Comparison of ENCODE assay signal across 8 mouse cellular contexts in genomic region chr6:138420536-138420891, GRCm38 (mm10).
DNase-seq lines count a peak whose midpoint lies in the region; ATAC-seq and TF ChIP-seq lines count a peak whose summit lies in the region.

No protein-coding gene starts in this region.

- intact Hi-C loops in heart, postnatal 36 days (cut with DNase I): no loop called here
- intact Hi-C loops in gastrocnemius, postnatal 36 days (cut with DNase I): no loop called here

- WGBS in heart, embryonic 15.5 days: 1% methylated on average over 3 of the region's 3 CpGs
- 0% methylated on average over 3 of the region's 3 CpGs for WGBS in hindbrain, embryonic 11.5 days
- WGBS in midbrain, embryonic 14.5 days: 3% methylated on average over 3 of the region's 3 CpGs

- no peak for TF ChIP-seq CTCF in cortical plate, adult 2 months (IDR thresholded peaks at IDR 0.05; ENCODE audit: extremely low read depth, insufficient read depth, low read length)

- H3K27me3 ChIP-seq in heart, embryonic 15.5 days: no peaks in the 10 kb centered on the region
- H3K27me3 ChIP-seq in hindbrain, embryonic 11.5 days (ENCODE audit: control insufficient read depth, insufficient read depth, low read length): no peaks in the 10 kb centered on the region
- no peaks in the 10 kb centered on the region for H3K27me3 ChIP-seq in midbrain, embryonic 14.5 days (ENCODE audit: control insufficient read depth, insufficient read depth, low read length)

- no peak overlapping the region for H3K27ac ChIP-seq in heart, embryonic 15.5 days
- no peak overlapping the region for H3K27ac ChIP-seq in cortical plate, adult 2 months (ENCODE audit: insufficient read depth, low read length)
- peak overlapping the region; percentile 70 for H3K27ac ChIP-seq in hindbrain, embryonic 11.5 days (ENCODE audit: low read depth, low read length)
- H3K27ac ChIP-seq in midbrain, embryonic 14.5 days (replicated peaks; ENCODE audit: low read depth, low read length): peak overlapping the region; percentile 75

- no peak overlapping the region for H3K9ac ChIP-seq in heart, embryonic 15.5 days
- peak overlapping the region; percentile 7; the same call in 1 of the 2 replicates for H3K9ac ChIP-seq in hindbrain, embryonic 11.5 days (ENCODE audit: low read depth, low read length)
- peak overlapping the region; percentile 55 for H3K9ac ChIP-seq in midbrain, embryonic 14.5 days (replicated peaks; ENCODE audit: low read length)

- H3K4me2 ChIP-seq in heart, embryonic 15.5 days: peak overlapping the region; percentile 87
- H3K4me2 ChIP-seq in hindbrain, embryonic 11.5 days (replicated peaks; ENCODE audit: low read depth, low read length): peak overlapping the region; percentile 68
- peak overlapping the region; percentile 58 for H3K4me2 ChIP-seq in midbrain, embryonic 14.5 days (ENCODE audit: low read length)

- H3K9me3 ChIP-seq in heart, embryonic 15.5 days (replicated peaks): no peaks in the 10 kb centered on the region
- H3K9me3 ChIP-seq in hindbrain, embryonic 11.5 days (ENCODE audit: control insufficient read depth, low read length): no peaks in the 10 kb centered on the region
- H3K9me3 ChIP-seq in midbrain, embryonic 14.5 days (ENCODE audit: control insufficient read depth, low read length): no peaks in the 10 kb centered on the region

- DNase-seq in heart, postnatal 36 days: no peak
- peak; percentile 53 for DNase-seq in hindbrain, embryonic 11.5 days (ENCODE audit: low spot score)
- DNase-seq in midbrain, embryonic 14.5 days: peak; percentile 79
- DNase-seq in gastrocnemius, postnatal 36 days: no peak
- no peak for DNase-seq in thymus, postnatal 4 days
- DNase-seq in spleen, postnatal 4 days (ENCODE audit: low spot score in 2 of 2): no peak

- H3K4me1 ChIP-seq in heart, embryonic 15.5 days (replicated peaks): peaks cover 21% of the 10 kb centered on the region
- H3K4me1 ChIP-seq in cortical plate, adult 2 months (ENCODE audit: control insufficient read depth, insufficient read depth, low read length): peaks cover 2% of the 10 kb centered on the region; the same call in 1 of the 2 replicates
- 0 out of 2 replicates have a peak, but pooled peaks cover 3% of the 10 kb centered on the region for H3K4me1 ChIP-seq in hindbrain, embryonic 11.5 days (replicated peaks; ENCODE audit: control insufficient read depth, insufficient read depth, low read length)
- peaks cover 13% of the 10 kb centered on the region; the same call in 1 of the 2 replicates for H3K4me1 ChIP-seq in midbrain, embryonic 14.5 days (ENCODE audit: control insufficient read depth, insufficient read depth, low read length)

- no peak for TF ChIP-seq POLR2A in cortical plate, adult 2 months (IDR thresholded peaks at IDR 0.05; ENCODE audit: extremely low read depth, insufficient read depth, low read length)

- ATAC-seq in heart, embryonic 15.5 days (replicated peaks; ENCODE audit: insufficient number of reproducible peaks, insufficient read depth, low FRiP score, low read depth): no peak
- peak; percentile 53; the same call in 1 of the 2 replicates for ATAC-seq in hindbrain, embryonic 11.5 days (ENCODE audit: low FRiP score)
- ATAC-seq in midbrain, embryonic 14.5 days (ENCODE audit: low FRiP score, low TSS enrichment): peak; percentile 55

- peak overlapping the region; percentile 55; the same call in 1 of the 2 replicates for H3K4me3 ChIP-seq in heart, embryonic 15.5 days
- H3K4me3 ChIP-seq in cortical plate, adult 2 months (ENCODE audit: insufficient read depth, low read length): peak overlapping the region; percentile 91
- H3K4me3 ChIP-seq in hindbrain, embryonic 11.5 days (ENCODE audit: low read depth, low read length): peak overlapping the region; percentile 40
- H3K4me3 ChIP-seq in midbrain, embryonic 14.5 days (replicated peaks; ENCODE audit: low read depth, low read length): peak overlapping the region; percentile 43

- H3K36me3 ChIP-seq in heart, embryonic 15.5 days: no peaks in the 10 kb centered on the region
- no peaks in the 10 kb centered on the region for H3K36me3 ChIP-seq in hindbrain, embryonic 11.5 days (ENCODE audit: control insufficient read depth, insufficient read depth, low read length)
- H3K36me3 ChIP-seq in midbrain, embryonic 14.5 days (ENCODE audit: control insufficient read depth, insufficient read depth, low read length): peaks cover 5% of the 10 kb centered on the region; the same call in 1 of the 2 replicates

Comparison
In these comparisons a context has a peak if more than half of its experiments do, and no peak if none do; other contexts are left out.
1. H3K27ac ChIP-seq: peak in hindbrain, embryonic 11.5 days (single experiment) and midbrain, embryonic 14.5 days (single experiment); none in heart, embryonic 15.5 days (single experiment) and cortical plate, adult 2 months (single experiment).
2. H3K4me3 ChIP-seq: peak in every context shown above with its lines; median percentile 91 in cortical plate, adult 2 months; 55 in heart, embryonic 15.5 days; 43 in midbrain, embryonic 14.5 days; 40 in hindbrain, embryonic 11.5 days.
3. DNase-seq: peak in hindbrain, embryonic 11.5 days (single experiment) and midbrain, embryonic 14.5 days (single experiment); none in heart, postnatal 36 days (0 of 2), gastrocnemius, postnatal 36 days (0 of 2), thymus, postnatal 4 days (single experiment) and spleen, postnatal 4 days (0 of 2).
4. Peak in every context shown above with its lines, with median percentiles within 50 percentile points of each other: H3K4me2 ChIP-seq.